Mouse (Mus musculus) activated CD4-positive, CD25-positive, alpha-beta regulatory T cell, adult 4 months (primary cell): ENCODE measurements around the gene Ube2ql1. TPM values are rescaled to one million over a fixed set of nuclear protein-coding genes. Genes with fewer than 3 reads are reported as not detected.

Experiments used
- ATAC-seq: one replicate; pipeline ENCODE4 v1.8.0; 2017
- polyA plus RNA-seq, 2 experiments: library from polyadenylated mRNA; unstranded; fragments of 100-300 nt; shearing (Covaris generic); gene quantifications; one replicate each; pipeline ENCODE4 v1.2.1; 2017

Ube2ql1 gene
- polyA plus RNA-seq, 2 experiments from 2014 or later, result not detected

DNA sequence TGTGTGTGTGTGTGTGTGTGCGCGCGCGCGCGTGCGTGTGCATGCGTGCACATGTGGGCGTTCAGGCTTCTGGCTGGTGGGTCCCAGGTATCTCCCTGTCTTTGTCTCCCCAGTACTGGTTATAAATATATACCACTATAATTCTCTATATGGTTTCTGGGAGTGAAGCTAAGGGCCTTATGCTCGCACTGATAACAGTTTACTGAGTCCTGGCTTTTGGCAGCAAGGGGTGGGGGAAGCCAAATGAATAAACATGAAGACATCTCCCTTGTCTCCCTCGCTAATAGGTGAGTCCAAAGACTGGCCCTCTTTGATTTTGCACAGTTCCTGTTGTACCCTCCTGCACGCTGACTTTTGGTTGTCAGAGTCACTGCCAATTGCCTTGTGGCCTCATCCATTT, 32.2 kb downstream of the Ube2ql1 start:
- no peak for ATAC-seq

DNA sequence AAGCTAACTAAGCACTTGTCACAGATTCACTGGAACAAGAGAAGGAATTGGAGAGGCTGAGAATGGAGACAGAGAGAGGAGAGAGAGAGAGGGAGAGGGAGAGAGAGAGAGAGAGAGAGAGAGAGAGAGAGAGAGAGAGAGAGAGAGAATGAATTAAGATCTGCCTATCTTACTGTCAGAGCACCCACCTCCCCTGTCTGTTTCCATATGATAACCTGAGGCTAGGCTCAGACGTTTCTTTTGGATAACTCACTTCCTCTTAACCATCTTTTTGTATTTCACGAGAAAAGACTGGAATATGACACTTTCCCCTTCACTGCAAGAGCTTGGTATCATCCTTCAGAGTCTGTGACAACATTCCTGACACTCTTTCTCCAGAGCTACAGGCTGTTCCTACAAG, 32.8 kb downstream of the Ube2ql1 start:
- ATAC-seq, result no peak

DNA sequence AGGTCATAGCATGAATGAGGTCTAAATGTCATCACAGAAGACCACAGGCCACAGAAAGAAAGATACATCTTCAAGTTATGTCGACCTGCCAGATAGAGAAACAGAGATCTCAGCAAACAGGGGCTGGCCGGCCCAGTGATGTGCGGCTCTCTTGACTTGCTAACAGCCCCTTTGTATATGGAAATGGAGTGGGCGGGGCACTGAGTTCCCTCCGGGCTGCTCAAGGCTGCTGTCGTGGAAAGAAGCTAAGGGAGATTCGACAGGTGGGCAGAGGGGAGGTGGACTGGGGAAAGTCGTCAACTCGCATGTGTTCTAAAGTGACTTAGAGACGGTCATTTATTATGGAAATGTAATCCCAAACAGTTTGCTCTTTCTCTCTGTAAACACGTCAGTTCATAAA, 36.2 kb downstream of the Ube2ql1 start:
- no peak for ATAC-seq

DNA sequence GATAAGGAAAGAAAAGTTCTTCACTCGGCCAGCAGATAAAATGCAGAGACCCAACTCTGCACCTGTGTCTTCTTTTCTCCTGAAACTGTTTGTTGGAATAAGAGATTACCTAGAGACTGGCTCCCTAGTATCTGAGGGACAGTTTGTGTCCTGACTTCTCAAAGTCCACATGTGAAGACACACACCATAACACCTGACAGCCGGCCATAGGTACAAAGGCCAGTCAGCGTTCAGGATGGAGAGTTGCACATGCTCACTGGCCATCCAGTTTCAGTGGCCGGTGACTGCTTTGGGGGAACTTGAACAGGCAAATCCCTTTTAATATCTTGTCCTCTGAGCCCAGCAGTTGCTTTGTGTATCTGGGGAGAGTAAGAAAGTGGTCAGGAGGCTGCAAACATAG, 38.3 kb downstream of the Ube2ql1 start:
- ATAC-seq, result no peak

DNA sequence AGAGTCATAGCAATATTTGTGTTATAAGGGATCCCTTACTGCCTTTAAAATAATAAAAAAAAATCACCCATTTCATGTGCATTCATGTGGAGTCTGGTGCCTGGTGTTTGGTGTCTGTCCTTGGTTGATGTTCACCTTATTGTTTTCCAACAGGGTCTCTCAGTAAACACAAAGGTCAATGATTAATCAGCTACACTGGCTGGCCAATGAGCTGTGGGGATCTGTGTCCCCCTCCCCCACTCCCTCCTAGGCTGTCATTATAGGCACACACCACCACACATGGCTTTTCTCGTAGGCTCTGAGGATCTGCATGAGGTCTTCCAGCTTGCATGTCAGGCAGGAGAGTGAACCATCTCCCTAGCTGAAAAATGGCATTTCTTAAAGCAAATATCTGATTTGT, 38.9 kb downstream of the Ube2ql1 start:
- no peak for ATAC-seq

DNA sequence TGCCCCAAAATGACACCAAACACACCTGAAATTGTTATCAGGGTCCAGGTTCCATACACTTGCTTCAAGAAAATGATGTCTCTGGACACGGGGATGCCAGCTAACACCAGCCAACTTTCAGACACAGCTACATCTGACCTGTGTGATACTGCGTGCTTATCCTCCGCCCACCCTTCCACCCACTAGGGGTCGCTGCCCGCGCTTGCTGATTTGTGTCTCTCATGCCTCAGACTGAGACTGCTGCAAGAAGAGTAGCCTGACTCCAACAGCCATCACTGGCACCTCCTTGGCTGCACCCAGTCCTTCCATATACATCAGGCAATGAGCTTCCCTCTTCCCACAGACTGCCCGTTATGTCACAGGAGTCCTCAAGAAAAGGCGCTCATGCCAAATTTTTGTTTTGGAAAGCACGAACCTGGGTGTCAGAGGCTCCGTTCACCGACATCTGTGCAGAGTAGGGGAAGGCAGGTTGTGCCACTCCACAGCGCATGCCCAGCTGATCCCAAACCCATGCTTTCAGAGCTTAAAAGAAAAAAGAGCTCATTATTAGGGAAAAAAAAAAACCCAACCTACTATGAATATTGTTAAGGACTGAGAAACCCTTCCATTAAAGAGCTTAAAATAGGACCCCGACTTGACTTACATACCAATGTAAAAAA, 43.2 kb downstream of the Ube2ql1 start:
- ATAC-seq, result no peak

DNA sequence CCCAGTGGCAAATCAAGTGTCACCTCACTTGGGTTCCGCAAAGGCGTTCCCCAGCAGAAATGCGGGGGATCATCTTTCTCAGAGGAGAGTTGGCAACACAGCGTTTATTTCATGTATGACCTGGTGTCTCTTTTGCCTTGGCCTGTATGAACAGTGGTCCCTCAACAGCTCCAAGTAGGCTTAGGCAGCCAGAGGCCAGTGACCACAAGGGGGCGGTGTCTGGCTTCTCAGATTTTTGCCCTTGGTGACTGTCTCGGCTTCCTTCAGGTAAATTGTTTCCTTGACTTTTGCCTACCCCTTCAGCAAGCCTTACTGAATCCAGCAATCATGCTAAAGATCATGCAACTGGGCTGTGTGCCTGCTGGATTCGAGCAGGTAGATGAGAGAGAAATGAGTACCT, 48.6 kb downstream of the Ube2ql1 start:
- ATAC-seq, result no peak

DNA sequence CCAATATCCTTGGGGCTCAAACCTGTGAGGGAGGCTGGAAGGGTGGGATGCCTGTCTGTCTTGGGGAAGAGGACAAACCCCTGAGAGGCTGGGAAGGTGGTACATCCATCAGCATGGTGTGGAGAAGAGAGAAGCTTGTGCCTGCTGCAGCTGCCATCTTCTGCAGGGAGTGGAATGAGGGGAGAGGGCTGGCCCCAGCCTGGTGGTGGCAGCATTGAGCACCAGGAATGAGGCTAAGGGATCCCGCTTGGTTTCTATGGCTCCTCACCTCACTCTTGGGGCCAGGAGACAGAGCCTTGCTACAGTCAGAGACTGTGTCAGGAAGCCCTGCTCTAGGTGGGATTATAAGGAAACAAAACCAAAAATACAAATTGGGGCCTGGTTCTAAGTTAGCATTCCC, 52.7 kb downstream of the Ube2ql1 start:
- ATAC-seq, result no peak

DNA sequence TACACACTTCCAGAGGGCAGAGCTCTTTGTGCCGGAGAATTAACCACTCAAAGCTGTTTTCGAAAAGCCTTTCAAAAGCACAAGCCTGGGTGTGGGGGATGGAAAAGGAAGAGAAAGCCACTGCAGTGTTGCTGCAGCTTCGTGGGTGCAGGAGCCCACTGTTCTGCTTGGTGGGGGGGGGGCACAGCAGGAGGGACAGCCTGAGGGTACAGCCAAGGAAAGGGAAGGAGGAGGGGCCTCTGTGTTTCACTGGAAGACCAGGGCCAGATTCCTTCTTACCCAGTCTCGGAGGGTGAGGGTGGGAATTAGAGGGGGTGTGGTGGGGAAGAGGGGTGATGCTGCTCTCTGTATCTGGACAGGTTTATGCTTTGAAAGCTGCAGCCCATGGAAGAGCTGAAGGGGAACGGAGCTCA, 54.3 kb downstream of the Ube2ql1 start:
- ATAC-seq, result no peak

DNA sequence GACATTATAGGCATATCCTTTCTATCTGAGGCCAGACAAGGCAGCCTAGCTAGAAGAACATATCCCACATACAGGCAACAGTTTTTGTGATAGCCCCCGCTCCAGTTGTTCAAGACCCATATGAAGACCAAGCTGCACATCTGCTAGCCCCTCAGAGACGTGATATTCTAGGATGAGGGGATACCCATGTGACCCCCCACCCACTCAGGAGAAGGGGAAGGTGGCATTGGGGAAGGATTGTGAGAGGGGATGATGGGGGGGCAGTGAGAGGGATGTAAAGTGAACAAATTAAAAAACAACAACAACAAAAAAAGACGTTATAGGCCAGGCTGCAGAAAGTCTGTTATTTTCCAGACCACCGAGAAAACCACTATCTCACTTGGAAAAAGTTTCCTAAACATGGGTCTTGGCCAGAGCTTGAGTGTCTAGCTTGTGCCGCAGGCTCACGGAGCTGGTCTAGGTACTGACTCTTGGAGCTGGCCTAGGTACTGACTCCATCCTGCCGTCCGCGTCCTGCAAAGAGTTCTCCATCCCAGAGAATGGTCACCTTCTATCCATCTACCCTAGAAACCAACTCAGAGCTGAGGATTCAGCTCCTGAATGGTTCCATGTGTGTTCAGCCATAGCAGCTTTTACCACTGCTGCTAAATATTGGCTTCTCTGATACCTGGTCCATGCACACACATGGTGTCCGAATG, 65.6 kb downstream of the Ube2ql1 start:
- ATAC-seq, result no peak

DNA sequence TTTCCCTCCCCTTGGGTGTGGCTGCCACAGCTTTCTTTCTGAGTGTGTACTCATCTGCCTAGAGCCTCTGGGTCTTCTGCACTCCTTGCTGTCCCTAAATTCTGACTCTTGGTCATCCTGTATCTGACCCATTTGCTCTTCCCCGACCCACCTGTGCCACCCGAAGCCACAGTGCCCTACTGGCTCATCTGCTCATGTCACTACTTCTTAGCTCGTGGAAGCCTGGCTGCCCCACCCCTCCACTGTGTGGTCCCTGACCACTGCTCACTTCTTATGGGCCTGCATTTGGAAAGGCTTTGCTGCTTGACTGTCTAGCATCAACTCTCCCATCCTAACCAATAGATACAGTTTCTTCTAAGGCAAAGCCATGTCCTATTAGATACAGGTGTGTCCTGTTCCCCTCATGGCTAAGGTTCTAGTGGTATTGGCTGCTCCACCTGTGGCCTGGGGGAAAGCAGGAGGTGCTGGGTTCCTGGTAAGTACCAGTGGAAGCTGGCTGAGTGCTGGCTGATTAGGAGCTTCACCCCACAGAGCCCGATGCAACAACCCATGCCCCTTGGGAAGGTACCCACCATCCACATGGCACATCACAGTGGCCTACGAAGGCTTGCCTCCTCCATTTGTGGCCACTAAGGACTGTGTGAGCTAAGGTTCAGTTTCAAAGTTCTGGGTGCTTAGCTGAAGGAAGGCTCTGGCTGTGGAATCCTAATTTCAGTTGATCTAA, 66.3 kb downstream of the Ube2ql1 start:
- no peak for ATAC-seq

DNA sequence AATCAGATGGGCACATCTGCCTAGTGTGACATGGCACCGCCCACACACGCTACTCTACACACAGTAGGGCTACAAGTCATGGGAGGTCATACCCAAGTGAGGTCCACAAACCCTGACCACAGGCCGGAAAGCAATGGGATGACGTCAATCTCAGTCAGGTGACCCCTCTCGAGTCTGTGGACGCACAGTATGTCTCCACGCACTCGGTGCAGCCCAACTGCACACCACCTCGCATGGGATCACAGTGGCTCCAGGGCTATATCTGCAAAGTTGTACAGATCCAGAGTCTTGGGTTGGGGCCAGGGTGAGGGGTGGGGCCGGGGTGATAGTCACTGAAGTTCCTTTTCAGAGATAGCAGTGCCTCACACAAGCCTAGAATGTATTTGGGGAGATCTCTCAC, 67.1 kb downstream of the Ube2ql1 start:
- ATAC-seq, result no peak

DNA sequence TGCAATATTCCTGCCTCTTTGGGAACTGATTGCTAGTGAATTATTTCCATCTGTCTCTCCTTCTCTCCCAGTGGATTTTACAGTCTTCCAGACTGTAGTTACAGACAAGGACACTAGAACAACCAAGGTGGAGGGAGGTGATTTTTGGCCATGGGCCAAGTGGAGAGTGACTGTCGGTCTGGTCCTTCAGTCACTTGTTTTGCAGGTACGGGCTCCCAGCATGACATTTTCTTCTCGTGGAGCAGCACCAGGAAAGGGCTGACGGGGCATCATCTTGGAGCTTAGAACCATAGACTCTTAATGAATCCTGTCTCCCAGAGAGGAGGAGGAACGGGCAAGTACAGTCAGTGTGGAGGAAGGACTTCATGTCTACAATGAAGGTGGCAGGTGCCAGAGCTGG, 67.6 kb downstream of the Ube2ql1 start:
- ATAC-seq, result no peak

DNA sequence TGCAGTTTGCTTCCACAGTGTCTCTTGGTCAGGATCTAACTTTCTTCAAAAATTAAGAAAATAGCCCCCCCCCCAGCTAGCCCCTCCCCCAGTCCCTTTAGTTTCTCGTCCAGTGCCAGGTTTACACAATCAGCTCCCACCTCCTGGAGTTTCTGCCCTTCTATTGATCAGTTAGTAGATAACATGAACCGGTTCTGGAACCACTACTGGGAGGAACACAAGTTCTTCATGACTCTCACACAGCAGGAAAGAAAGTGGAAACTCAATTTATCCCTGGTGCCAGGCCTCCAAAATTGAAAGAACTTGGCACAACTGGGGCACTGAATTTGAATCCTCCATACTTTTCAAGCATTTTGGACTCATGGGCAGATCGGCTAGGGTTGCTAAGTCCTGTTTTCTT, 85.2 kb downstream of the Ube2ql1 start:
- ATAC-seq, result no peak

Other genes starting within 250 kb of the Ube2ql1 start
- gene Nsun2, start 206.1 kb downstream of the Ube2ql1 start, polyA plus RNA-seq, result 10 to 100 TPM; 35.8 to 36.9 TPM
- 1 to 10 TPM; 4.4 to 4.5 TPM for gene Tent4a, start 205.3 kb downstream of the Ube2ql1 start, polyA plus RNA-seq
- gene Srd5a1, start 128.4 kb downstream of the Ube2ql1 start, polyA plus RNA-seq, result under 1 TPM; 0.29 to 0.61 TPM
- gene Med10, start 62.5 kb upstream of the Ube2ql1 start, polyA plus RNA-seq, result 100 to 1,000 TPM; 186 to 216 TPM